Mouse (Mus musculus) liver, postnatal 0 days (tissue): Measurements from ENCODE around the gene Smad9. TPM values are rescaled to one million over a fixed set of nuclear protein-coding genes. Genes with fewer than 3 reads are reported as not detected.

Experiments
- ATAC-seq: fragments of 200-750 bp; cut with Nextera tagmentation; 2 replicates; pipeline ENCODE4 v1.8.0; 2017; ENCODE audit warnings: mild to moderate bottlenecking, moderate library complexity
- DNase-seq: peaks from one replicate; pipeline ENCODE4 v3.0.0-alpha.2; 2016
- H3K27ac ChIP-seq: fragments of 300-500 bp; sonication (generic); 2 replicates; pipeline ENCODE4 v1.5.1; 2014; ENCODE audit warnings: antibody characterized with exemption, moderate library complexity, mild to moderate bottlenecking, low read depth
- H3K27me3 ChIP-seq: fragments of 300-500 bp; sonication (generic); 2 replicates; pipeline ENCODE4 v1.6.1; 2014; ENCODE audit warnings: low read length, control low read depth, mixed read lengths; ENCODE audit not compliant: insufficient read depth
- H3K36me3 ChIP-seq: fragments of 300-500 bp; sonication (generic); replicated peaks from 2 replicates; pipeline ENCODE4 v1.6.1; 2014; ENCODE audit warnings: mild to moderate bottlenecking, control low read depth, low read length, moderate library complexity, mixed read lengths; ENCODE audit not compliant: insufficient read depth
- H3K4me1 ChIP-seq: fragments of 300-500 bp; sonication (generic); 2 replicates; pipeline ENCODE4 v1.6.1; 2014; ENCODE audit warnings: antibody characterized with exemption, mild to moderate bottlenecking, control low read depth; ENCODE audit not compliant: insufficient read depth
- H3K4me2 ChIP-seq: fragments of 300-500 bp; sonication (generic); 2 replicates; pipeline ENCODE4 v1.6.1; 2014; ENCODE audit warnings: low read depth, mild to moderate bottlenecking, low read length, moderate library complexity, mixed read lengths
- H3K4me3 ChIP-seq: fragments of 300-500 bp; sonication (generic); 2 replicates; pipeline ENCODE4 v1.5.1; 2014; ENCODE audit warnings: low read depth, low read length
- H3K9ac ChIP-seq: fragments of 300-500 bp; sonication (generic); replicated peaks from 2 replicates; pipeline ENCODE4 v1.6.1; 2014; ENCODE audit warnings: mild to moderate bottlenecking, moderate library complexity
- H3K9me3 ChIP-seq: fragments of 300-500 bp; sonication (generic); 2 replicates; pipeline ENCODE4 v1.6.1; 2016; ENCODE audit warnings: mild to moderate bottlenecking, control low read depth, low read length, mixed read lengths
- CTCF ChIP-seq: sonication (generic); IDR thresholded peaks from 2 replicates; pipeline ENCODE4 v1.5.1; 2016; ENCODE audit warnings: antibody characterized with exemption, low read depth
- EP300 ChIP-seq: IDR thresholded peaks from 2 replicates; pipeline ENCODE4 v1.6.1; 2016; ENCODE audit warnings: antibody characterized with exemption, low read depth, mild to moderate bottlenecking
- WGBS: fragments of 180-500 bp; shearing (Covaris S2); extraction: QIAGEN DNeasy Blood & Tissue Kit; methylation state at CpG from one replicate; pipeline ENCODE4 v1.1.7; 2014; ENCODE audit not compliant: insufficient replicate concordance; 5-methylcytosine and 5-hydroxymethylcytosine counted together
- polyA plus RNA-seq: library from polyadenylated mRNA; unstranded; fragments of >200 nt; fragmentation: Nextera tagmentation; extraction: Ambion mirVana; gene quantifications from 2 replicates; pipeline ENCODE4 v1.2.1, GENCODE M21; 2015

The Smad9 gene
- polyA plus RNA-seq, 1 experiment from 2014 or later, result 1.4 TPM

DNA sequence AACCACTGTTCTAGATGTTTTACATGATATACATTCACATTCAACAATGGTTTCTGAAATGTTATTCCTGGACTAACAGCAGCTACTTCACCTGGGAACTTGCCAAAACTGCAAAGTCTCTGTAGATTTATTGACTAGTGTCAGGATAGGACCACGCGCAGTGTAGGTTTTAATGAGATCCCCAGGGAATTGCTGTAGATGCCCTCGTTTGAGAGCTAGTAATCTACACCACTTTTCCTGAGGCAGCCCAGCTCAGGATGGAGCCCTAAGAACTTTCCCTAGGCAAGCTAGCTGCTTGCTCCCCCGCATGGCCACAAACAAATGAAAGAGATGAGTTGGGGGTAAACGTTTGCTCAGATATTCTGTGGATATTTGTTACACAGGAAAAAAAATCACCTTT, 67.1 kb downstream of the Smad9 start:
- no peaks in the 10 kb centered on the region for H3K9me3 ChIP-seq
- ATAC-seq, result no peak
- no peak overlapping the region for H3K27ac ChIP-seq
- H3K36me3 ChIP-seq, result no peaks in the 10 kb centered on the region
- 68% methylated on average over 5 of the region's 5 CpGs for WGBS
- no peak overlapping the region for H3K4me2 ChIP-seq
- DNase-seq, result no peak
- H3K27me3 ChIP-seq, result no peaks in the 10 kb centered on the region
- no peak overlapping the region for H3K4me3 ChIP-seq
- H3K4me1 ChIP-seq, result no peaks in the 10 kb centered on the region
- TF ChIP-seq CTCF (no peak), EP300 (no peak)
- H3K9ac ChIP-seq, result no peak overlapping the region

DNA sequence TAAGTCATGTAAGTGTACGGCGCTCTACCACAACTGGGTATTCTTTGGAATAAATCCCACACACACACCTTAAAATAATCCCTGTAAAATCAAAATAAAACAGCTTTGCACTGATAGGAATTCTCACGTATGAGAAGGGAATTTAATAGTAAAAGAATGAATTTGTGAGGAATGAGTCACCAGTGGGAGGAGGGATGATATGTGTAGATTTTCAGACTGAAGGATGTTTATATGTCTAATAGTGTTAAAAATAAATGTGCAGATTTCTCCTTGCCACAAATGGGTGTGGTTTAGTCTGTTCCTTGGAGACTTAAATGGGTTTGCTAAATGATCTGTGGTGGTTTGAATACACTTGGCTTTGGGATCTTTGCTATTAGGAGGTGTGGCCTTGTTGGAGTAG, 77.1 kb downstream of the Smad9 start:
- no peak overlapping the region for H3K9ac ChIP-seq
- H3K4me1 ChIP-seq, result no peaks in the 10 kb centered on the region
- H3K27me3 ChIP-seq, result no peaks in the 10 kb centered on the region
- no peak overlapping the region for H3K4me2 ChIP-seq
- no peak overlapping the region for H3K27ac ChIP-seq
- no peak for TF ChIP-seq EP300
- no peak for TF ChIP-seq CTCF
- H3K4me3 ChIP-seq, result no peak overlapping the region
- no peak for ATAC-seq
- H3K36me3 ChIP-seq, result no peaks in the 10 kb centered on the region
- H3K9me3 ChIP-seq, result no peaks in the 10 kb centered on the region
- 82% methylated on average over 3 of the region's 3 CpGs for whole genome bisulfite sequencing
- no peak for DNase-seq

GRCm38 (mm10) chr3:54835421-54835820, 80.0 kb downstream of the Smad9 start:
- Histone ChIP-seq H3K27me3 (no peaks in the 10 kb centered on the region), H3K27ac (no peak overlapping the region), H3K4me1 (no peaks in the 10 kb centered on the region), H3K4me2 (no peak overlapping the region), H3K4me3 (no peak overlapping the region), H3K36me3 (no peaks in the 10 kb centered on the region), H3K9ac (no peak overlapping the region), H3K9me3 (no peaks in the 10 kb centered on the region)
- ATAC-seq (no peak), DNase-seq (no peak)
- 75% methylated on average over 2 of the region's 2 CpGs for WGBS
- no peak for TF ChIP-seq CTCF
- TF ChIP-seq EP300, result no peak

Other genes with a start within 250 kb of the Smad9 start
- gene Supt20, start 62.8 kb upstream of the Smad9 start, polyA plus RNA-seq, result 17.2 and 19.9 TPM in 2 replicates
- gene Gm21958, start 41.2 kb upstream of the Smad9 start, polyA plus RNA-seq, result not detected in 2 replicates
- 38.7 and 42.7 TPM in 2 replicates for gene Exosc8, start 20.2 kb upstream of the Smad9 start, polyA plus RNA-seq
- gene Alg5, start 20.0 kb upstream of the Smad9 start, polyA plus RNA-seq, result 41.4 and 43.4 TPM in 2 replicates
- gene Rfxap, start 52.2 kb downstream of the Smad9 start, polyA plus RNA-seq, result 12.8 and 16.6 TPM in 2 replicates
- gene Sertm1, start 160.3 kb downstream of the Smad9 start, polyA plus RNA-seq, result 0.11 and 0.16 TPM in 2 replicates